Mouse (Mus musculus) MEL (cell line): ENCODE measurements at regions not wholly inside any gene's neighbourhood (a gene's known extent, or its start where the extent isn't known, plus 50 kb on each side); places are given as distances from the start of the nearest gene placed in this dataset.

ENCODE experiments used
- DNase-seq: peaks from one replicate; pipeline ENCODE4 v3.0.0; 2011; ENCODE audit warnings: low read depth, low spot score
- H3K27ac ChIP-seq: 2 replicates; pipeline ENCODE4 v1.5.1; 2012; ENCODE audit warnings: low read depth, mild to moderate bottlenecking, control low read depth, low read length, moderate library complexity; ENCODE audit not compliant: control insufficient read depth
- H3K27me3 ChIP-seq, 2 experiments: fragments of 150-350 bp in 1 of 2; sonication (generic) in 1 of 2; 2 replicates each; pipeline ENCODE4 v1.6.1; 2012; ENCODE audit warnings: low read length in 2 of 2, mild to moderate bottlenecking in 2 of 2, improper control_type of control experiment in 1 of 2, moderate library complexity in 1 of 2; ENCODE audit not compliant: insufficient read depth in 2 of 2, control insufficient read depth in 1 of 2
- H3K36me3 ChIP-seq, 2 experiments: 2 replicates each; pipeline ENCODE4 v1.6.1; 2012 to 2014; ENCODE audit warnings: low read length in 2 of 2, improper control_type of control experiment in 1 of 2, inconsistent platforms in 1 of 2, mild to moderate bottlenecking in 1 of 2; ENCODE audit not compliant: insufficient read depth in 2 of 2, control insufficient read depth in 1 of 2
- H3K4me1 ChIP-seq, 2 experiments: fragments of 150-350 bp in 1 of 2; sonication (generic) in 1 of 2; 2 replicates each; pipeline ENCODE4 v1.6.1; 2012; ENCODE audit warnings: low read length in 2 of 2, improper control_type of control experiment in 1 of 2, mild to moderate bottlenecking in 1 of 2; ENCODE audit not compliant: insufficient read depth in 2 of 2, control insufficient read depth in 1 of 2
- H3K4me3 ChIP-seq, 2 experiments: fragments of 150-350 bp in 1 of 2; sonication (generic) in 1 of 2; 2 replicates each; pipeline ENCODE4 v1.5.1; 2012; ENCODE audit warnings: low read depth in 2 of 2, low read length in 2 of 2, mild to moderate bottlenecking in 2 of 2, moderate library complexity in 2 of 2, control low read depth in 1 of 2, improper control_type of control experiment in 1 of 2; ENCODE audit not compliant: control insufficient read depth in 1 of 2, insufficient read depth in 1 of 2
- H3K79me2 ChIP-seq: 2 replicates; pipeline ENCODE4 v1.6.1; 2012; ENCODE audit warnings: mild to moderate bottlenecking, low read length, moderate library complexity; ENCODE audit not compliant: control insufficient read depth, poor library complexity, insufficient read depth
- H3K9ac ChIP-seq: 2 replicates; pipeline ENCODE4 v1.6.1; 2012; ENCODE audit warnings: low read depth, mild to moderate bottlenecking, control low read depth, low read length, moderate library complexity; ENCODE audit not compliant: control insufficient read depth, poor library complexity, severe bottlenecking
- H3K9me3 ChIP-seq: fragments of 150-350 bp; sonication (generic); replicated peaks from 2 replicates; pipeline ENCODE4 v1.6.1; 2012; ENCODE audit warnings: mild to moderate bottlenecking, low read length, improper control_type of control experiment, moderate library complexity; ENCODE audit not compliant: insufficient read depth
- CHD2 ChIP-seq: IDR thresholded peaks from 2 replicates; pipeline ENCODE4 v1.6.1; 2011; ENCODE audit warnings: low read length, improper control_type of control experiment
- CTCF ChIP-seq, 3 experiments: IDR thresholded peaks in 2 of 3; conservative IDR thresholded peaks in 1 of 3; 2 replicates each; pipeline ENCODE4 v1.5.1; 2011 to 2012; ENCODE audit warnings: low read length in 3 of 3, low read depth in 2 of 3, mild to moderate bottlenecking in 2 of 3, improper control_type of control experiment in 1 of 3, inconsistent platforms in 1 of 3, mixed read lengths in 1 of 3, moderate library complexity in 1 of 3; ENCODE audit not compliant: control insufficient read depth in 1 of 3, insufficient read depth in 1 of 3, poor library complexity in 1 of 3, severe bottlenecking in 1 of 3
- E2F4 ChIP-seq: IDR thresholded peaks from 2 replicates; pipeline ENCODE4 v1.6.1; 2011; ENCODE audit warnings: low read depth, low read length, improper control_type of control experiment, borderline replicate concordance
- ELF1 ChIP-seq: IDR thresholded peaks from 2 replicates; pipeline ENCODE4 v1.6.1; 2014; ENCODE audit warnings: low read depth, mild to moderate bottlenecking, inconsistent platforms, low read length, improper control_type of control experiment, moderate library complexity
- GATA1 ChIP-seq: IDR thresholded peaks from 2 replicates; pipeline ENCODE4 v1.6.1; 2011; ENCODE audit warnings: low read depth, low read length, improper control_type of control experiment
- JUND ChIP-seq: IDR thresholded peaks from 2 replicates; pipeline ENCODE4 v1.6.1; 2011; ENCODE audit warnings: low read depth, mild to moderate bottlenecking, improper control_type of control experiment, low read length
- MAX ChIP-seq: IDR thresholded peaks from 2 replicates; pipeline ENCODE4 v1.6.1; 2011; ENCODE audit warnings: low read length, improper control_type of control experiment
- MEF2A ChIP-seq: IDR thresholded peaks from 2 replicates; pipeline ENCODE4 v1.6.1; 2014; ENCODE audit warnings: low read depth, mild to moderate bottlenecking, inconsistent platforms, low read length, improper control_type of control experiment; ENCODE audit not compliant: poor library complexity, insufficient replicate concordance, severe bottlenecking; ENCODE audit errors: extremely low read depth
- MXI1 ChIP-seq: IDR thresholded peaks from 2 replicates; pipeline ENCODE4 v1.6.1; 2011; ENCODE audit warnings: mild to moderate bottlenecking, low read depth, low read length, improper control_type of control experiment
- MYB ChIP-seq: IDR thresholded peaks from 2 replicates; pipeline ENCODE4 v1.6.1; 2011; ENCODE audit warnings: mild to moderate bottlenecking, low read depth, low read length, improper control_type of control experiment
- MYC ChIP-seq: IDR thresholded peaks from 2 replicates; pipeline ENCODE4 v1.6.1; 2011; ENCODE audit warnings: low read depth, mild to moderate bottlenecking, low read length, improper control_type of control experiment, moderate library complexity
- NELFE ChIP-seq: IDR thresholded peaks from 2 replicates; pipeline ENCODE4 v1.6.1; 2011; ENCODE audit warnings: low read depth, low read length, improper control_type of control experiment
- NRF1 ChIP-seq: IDR thresholded peaks from 2 replicates; pipeline ENCODE4 v1.6.1; 2014; ENCODE audit warnings: low read depth, mild to moderate bottlenecking, inconsistent platforms, low read length, improper control_type of control experiment, moderate library complexity; ENCODE audit not compliant: poor library complexity, insufficient read depth, severe bottlenecking
- POLR2A ChIP-seq, 2 experiments: IDR thresholded peaks; 2 replicates each; pipeline ENCODE4 v1.6.1; 2011 to 2012; ENCODE audit warnings: low read length in 2 of 2, mild to moderate bottlenecking in 2 of 2, control low read depth in 1 of 2, improper control_type of control experiment in 1 of 2, low read depth in 1 of 2, moderate library complexity in 1 of 2; ENCODE audit not compliant: control insufficient read depth in 1 of 2, insufficient read depth in 1 of 2, poor library complexity in 1 of 2
- POLR2AphosphoS2 ChIP-seq: IDR thresholded peaks from 2 replicates; pipeline ENCODE4 v1.6.1; 2011; ENCODE audit warnings: low read length, improper control_type of control experiment
- RCOR1 ChIP-seq: IDR thresholded peaks from 2 replicates; pipeline ENCODE4 v1.6.1; 2012; ENCODE audit warnings: low read depth, mild to moderate bottlenecking, inconsistent platforms, low read length, improper control_type of control experiment
- SIN3A ChIP-seq: IDR thresholded peaks from 2 replicates; pipeline ENCODE4 v1.6.1; 2012; ENCODE audit warnings: low read length, improper control_type of control experiment, inconsistent platforms
- SMC3 ChIP-seq: IDR thresholded peaks from 2 replicates; pipeline ENCODE4 v1.6.1; 2011; ENCODE audit warnings: low read depth, low read length, improper control_type of control experiment
- TAL1 ChIP-seq: IDR thresholded peaks from 2 replicates; pipeline ENCODE4 v1.6.1; 2012; ENCODE audit warnings: mild to moderate bottlenecking, inconsistent platforms, low read length, moderate library complexity, mixed read lengths
- TBP ChIP-seq: IDR thresholded peaks from 2 replicates; pipeline ENCODE4 v1.8.0; 2011; ENCODE audit warnings: low read depth, low read length, improper control_type of control experiment
- USF1 ChIP-seq: IDR thresholded peaks from 2 replicates; pipeline ENCODE4 v1.6.1; 2014; ENCODE audit warnings: low read depth, mild to moderate bottlenecking, inconsistent platforms, low read length, improper control_type of control experiment, moderate library complexity
- USF2 ChIP-seq, 2 experiments: IDR thresholded peaks; 2 replicates each; pipeline ENCODE4 v1.6.1; 2011 to 2012; ENCODE audit warnings: improper control_type of control experiment in 2 of 2, low read length in 2 of 2, borderline replicate concordance in 1 of 2, inconsistent platforms in 1 of 2, low read depth in 1 of 2, mild to moderate bottlenecking in 1 of 2; ENCODE audit not compliant: insufficient read depth in 1 of 2
- ZC3H11A ChIP-seq: IDR thresholded peaks from 2 replicates; pipeline ENCODE4 v1.6.1; 2012; ENCODE audit warnings: low read depth, mild to moderate bottlenecking, inconsistent platforms, low read length, improper control_type of control experiment
- ZMIZ1 ChIP-seq: IDR thresholded peaks from 2 replicates; pipeline ENCODE4 v1.6.1; 2012; ENCODE audit warnings: low read depth, mild to moderate bottlenecking, inconsistent platforms, low read length, improper control_type of control experiment, moderate library complexity

- Histone ChIP-seq H3K9me3 (no peaks in the 10 kb centered on the region), H3K27me3 (no peaks in the 10 kb centered on the region), H3K4me3 (no peak overlapping the region), H3K9ac (no peak overlapping the region), H3K4me1 (peaks cover 0 to 6% of the 10 kb centered on the region in 2 experiments; a peak in 3 of 4 replicates), H3K36me3 (peaks cover 0 to 2% of the 10 kb centered on the region in 2 experiments; a peak in 1 of 4 replicates), H3K79me2 (no peaks in the 10 kb centered on the region), H3K27ac (no peak overlapping the region)
- TF ChIP-seq MAX (no peak), GATA1 (no peak), MEF2A (no peak), ZMIZ1 (no peak), E2F4 (no peak), CHD2 (no peak), USF1 (no peak), TAL1 (no peak), CTCF (IDR thresholded peaks at IDR 0.05 in 2 of 3, conservative IDR thresholded peaks at IDR 0.05 in 1 of 3; ENCODE audit: control insufficient read depth in 1 of 3, insufficient read depth in 1 of 3, low read depth in 2 of 3, low read length in 3 of 3, poor library complexity in 1 of 3, severe bottlenecking in 1 of 3) (no peak), NRF1 (no peak), JUND (no peak), SIN3A (no peak), ZC3H11A (no peak), RCOR1 (no peak), MXI1 (no peak), NELFE (no peak), USF2 (IDR thresholded peaks at IDR 0.05; ENCODE audit: borderline replicate concordance in 1 of 2, insufficient read depth in 1 of 2, low read depth in 1 of 2, low read length in 2 of 2) (no peak), MYB (no peak)
- DNase-seq = no peak
Observed at GRCm38 (mm10) chr15:24157700-24158350, 1255.7 kb downstream of the Basp1 start.

DNA sequence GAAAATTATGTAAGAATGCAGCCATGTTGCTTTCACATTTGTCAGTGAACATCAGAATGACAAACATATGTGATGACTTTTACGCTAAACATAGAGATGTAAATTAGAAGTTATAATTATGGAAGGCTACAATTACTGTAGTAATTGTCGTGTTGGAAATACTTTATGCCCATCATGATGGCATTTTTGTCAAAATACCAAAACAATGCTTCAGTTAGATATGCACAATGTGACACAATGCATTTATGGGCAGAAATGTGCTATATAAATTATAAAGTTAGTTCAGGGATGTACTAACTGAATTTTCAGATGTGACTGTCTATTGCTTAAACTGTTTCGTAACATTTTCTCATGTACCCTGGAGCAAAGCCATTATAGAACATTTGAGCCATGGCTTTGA is 1259.3 kb downstream of the Basp1 start:
- no peak overlapping the region for H3K27ac ChIP-seq
- no peak for DNase-seq
- TF ChIP-seq MAX (no peak), SMC3 (no peak), TBP (no peak), MYC (no peak), ZMIZ1 (no peak), CHD2 (no peak), NELFE (no peak), POLR2A (IDR thresholded peaks at IDR 0.05; ENCODE audit: control insufficient read depth in 1 of 2, insufficient read depth in 1 of 2, low read depth in 1 of 2, low read length in 2 of 2, poor library complexity in 1 of 2) (no peak), ELF1 (no peak), MXI1 (no peak), E2F4 (no peak), POLR2AphosphoS2 (no peak)
- H3K9me3 ChIP-seq = no peaks in the 10 kb centered on the region
- H3K9ac ChIP-seq = no peak overlapping the region
- peaks cover 0 to 2% of the 10 kb centered on the region in 2 experiments; a peak in 1 of 4 replicates for H3K36me3 ChIP-seq
- H3K4me1 ChIP-seq = no peaks in the 10 kb centered on the region
- no peaks in the 10 kb centered on the region for H3K27me3 ChIP-seq
- no peak overlapping the region for H3K4me3 ChIP-seq
- H3K79me2 ChIP-seq = no peaks in the 10 kb centered on the region
